Mouse (Mus musculus) Patski (cell line): ENCODE measurements around the gene Sdf4. TPM values are rescaled to one million over a fixed set of nuclear protein-coding genes. Genes with fewer than 3 reads are reported as not detected.

ENCODE experiments used
- ATAC-seq: fragments of 100-300 bp; one replicate; pipeline ENCODE4 v1.8.0; 2021
- CTCF ChIA-PET: fragments of 350-600 bp; sonication (Branson Sonifier 250); formaldehyde crosslinking; loops from one replicate; lab custom pipeline; 2022; ENCODE audit warnings: inconsistent platforms; lab: Charles Lee
- POLR2A ChIA-PET: fragments of 350-600 bp; sonication (Branson Sonifier 250); formaldehyde crosslinking; loops from one replicate; lab custom pipeline; 2022; ENCODE audit warnings: antibody characterized with exemption, inconsistent platforms; lab: Charles Lee
- DNase-seq: peaks from one replicate; pipeline ENCODE4 v3.0.0-alpha.2; 2011; ENCODE audit warnings: low read depth, low spot score
- H3K27me3 ChIP-seq: fragments of 371-371 bp; one replicate; pipeline ENCODE4 v1.5.1; 2021
- CTCF ChIP-seq: fragments of 100-300 bp; IDR thresholded peaks from one replicate; pipeline ENCODE4 v1.5.1; 2021
- in situ Hi-C: fragments of 300-500 bp; cut with MboI; formaldehyde crosslinking; loops from 3 replicates; pipeline ENCODE4 v1.11.1; 2018; ENCODE audit warnings: low pct_unique_long_range_greater_than_20kb, mixed read lengths
- polyA plus RNA-seq: library from polyadenylated mRNA; unstranded; gene quantifications from one replicate; pipeline ENCODE4 v1.2.3, GENCODE M21; 2021

Sdf4 gene
- polyA plus RNA-seq, 1 experiment from 2014 or later = 167 TPM

GRCm38 (mm10) chr4:156053113-156053512 lies 60.4 kb downstream of the Sdf4 start:
- no peaks in the 10 kb centered on the region for H3K27me3 ChIP-seq
- ChIA-PET CTCF (no interaction called here), POLR2A (interaction anchor here (0.6 kb wide), 1 partner anchor 56 kb away, joined by 4 read pairs; the partner anchor contains the start of gene 9430015G10Rik)
- ATAC-seq = no peak
- in situ Hi-C loops = no loop called here
- TF ChIP-seq CTCF = no peak
- no peak for DNase-seq

GRCm38 (mm10) chr4:156054130-156054529 lies 61.5 kb downstream of the Sdf4 start:
- no peak for TF ChIP-seq CTCF
- H3K27me3 ChIP-seq = no peaks in the 10 kb centered on the region
- DNase-seq = no peak
- no peak for ATAC-seq
- in situ Hi-C loops = no loop called here
- ChIA-PET CTCF (no interaction called here), POLR2A (no interaction called here)

- ATAC-seq (no peak), DNase-seq (no peak)
- ChIA-PET POLR2A (no interaction called here), CTCF (no interaction called here)
- no peak for TF ChIP-seq CTCF
- in situ Hi-C loops = no loop called here
- H3K27me3 ChIP-seq = no peaks in the 10 kb centered on the region
These were observed 61.9 kb downstream of the Sdf4 start for GRCm38 (mm10) chr4:156054606-156055005.

GRCm38 (mm10) chr4:156055173-156055572 lies 62.5 kb downstream of the Sdf4 start:
- CTCF ChIA-PET = no interaction called here
- DNase-seq (no peak), ATAC-seq (no peak)
- TF ChIP-seq CTCF = no peak
- no peaks in the 10 kb centered on the region for H3K27me3 ChIP-seq
- in situ Hi-C loops = no loop called here
- POLR2A ChIA-PET = no interaction called here

- TF ChIP-seq CTCF = no peak
- ATAC-seq (no peak), DNase-seq (no peak)
- CTCF ChIA-PET = interaction anchor here (1.3 kb wide), 1 partner anchor 8 kb away, joined by 3 read pairs; no protein-coding TSS in a partner anchor
- POLR2A ChIA-PET = no interaction called here
- H3K27me3 ChIP-seq = no peaks in the 10 kb centered on the region
- in situ Hi-C loops = no loop called here
These were observed 65.0 kb downstream of the Sdf4 start for GRCm38 (mm10) chr4:156057702-156058101.

- no peaks in the 10 kb centered on the region for H3K27me3 ChIP-seq
- DNase-seq (no peak), ATAC-seq (no peak)
- in situ Hi-C loops = no loop called here
- ChIA-PET CTCF (interaction anchor here (1.3 kb wide), 1 partner anchor 9 kb away, joined by 3 read pairs; no protein-coding TSS in a partner anchor), POLR2A (no interaction called here)
- no peak for TF ChIP-seq CTCF
These were observed 66.2 kb downstream of the Sdf4 start for GRCm38 (mm10) chr4:156058826-156059225.

GRCm38 (mm10) chr4:156059261-156059660 lies 66.6 kb downstream of the Sdf4 start, which contains the start of gene Ttll10:
Gene Ttll10, minus strand, starts transcription at chr4:156059414.
- no peak for ATAC-seq
- in situ Hi-C loops = no loop called here
- CTCF ChIA-PET = no interaction called here
- no peak for DNase-seq
- TF ChIP-seq CTCF = no peak
- POLR2A ChIA-PET = no interaction called here
- no peaks in the 10 kb centered on the region for H3K27me3 ChIP-seq

- ATAC-seq (no peak), DNase-seq (no peak)
- H3K27me3 ChIP-seq = no peaks in the 10 kb centered on the region
- in situ Hi-C loops = no loop called here
- no peak for TF ChIP-seq CTCF
- CTCF ChIA-PET = no interaction called here
- POLR2A ChIA-PET = no interaction called here
These were observed 67.0 kb downstream of the Sdf4 start for GRCm38 (mm10) chr4:156059713-156060112.

Other genes with a start within 250 kb of the Sdf4 start
- gene Atad3a, start 231.8 kb upstream of the Sdf4 start, polyA plus RNA-seq = 53.3 TPM
- gene Vwa1, start 218.2 kb upstream of the Sdf4 start, polyA plus RNA-seq = 0.47 TPM
- gene Tmem88b, start 207.0 kb upstream of the Sdf4 start, polyA plus RNA-seq = 0.05 TPM
- not detected for gene Ankrd65, start 202.4 kb upstream of the Sdf4 start, polyA plus RNA-seq
- 124 TPM for gene Mrpl20, start 190.0 kb upstream of the Sdf4 start, polyA plus RNA-seq
- gene Ccnl2, start 180.4 kb upstream of the Sdf4 start, polyA plus RNA-seq = 55.5 TPM
- 127 TPM for gene Aurkaip1, start 161.6 kb upstream of the Sdf4 start, polyA plus RNA-seq
- 15.4 TPM for gene Mxra8, start 153.2 kb upstream of the Sdf4 start, polyA plus RNA-seq
- 83.6 TPM for gene Dvl1, start 145.5 kb upstream of the Sdf4 start, polyA plus RNA-seq
- gene Tas1r3, start 129.5 kb upstream of the Sdf4 start, polyA plus RNA-seq = 1.2 TPM
- gene Cptp, start 123.4 kb upstream of the Sdf4 start, polyA plus RNA-seq = 15.4 TPM
- gene Ints11, start 123.3 kb upstream of the Sdf4 start, polyA plus RNA-seq = 37.6 TPM
- 22.4 TPM for gene Pusl1, start 101.1 kb upstream of the Sdf4 start, polyA plus RNA-seq
- 16.7 TPM for gene Acap3, start 101.0 kb upstream of the Sdf4 start, polyA plus RNA-seq
- gene Ube2j2, start 49.0 kb upstream of the Sdf4 start, polyA plus RNA-seq = 60.1 TPM
- gene C1qtnf12, start 30.6 kb upstream of the Sdf4 start, polyA plus RNA-seq = 0.59 TPM
- gene B3galt6, start 223 bp upstream of the Sdf4 start, polyA plus RNA-seq = 6.2 TPM
- gene Tnfrsf4, start 21.0 kb downstream of the Sdf4 start, polyA plus RNA-seq = 0.36 TPM
- 1.0 TPM for gene Tnfrsf18, start 33.3 kb downstream of the Sdf4 start, polyA plus RNA-seq
- 3.7 TPM for gene Ttll10, start 66.5 kb downstream of the Sdf4 start, polyA plus RNA-seq
- 9.3 TPM for gene 9430015G10Rik, start 117.1 kb downstream of the Sdf4 start, polyA plus RNA-seq
- 0.15 TPM for gene Rnf223, start 137.6 kb downstream of the Sdf4 start, polyA plus RNA-seq
- gene Agrn, start 204.6 kb downstream of the Sdf4 start, polyA plus RNA-seq = 166 TPM
- gene Isg15, start 207.9 kb downstream of the Sdf4 start, polyA plus RNA-seq = 1.8 TPM
- 0.60 TPM for gene AW011738, start 210.4 kb downstream of the Sdf4 start, polyA plus RNA-seq
- gene Perm1, start 223.0 kb downstream of the Sdf4 start, polyA plus RNA-seq = 0.33 TPM
- 14.5 TPM for gene Plekhn1, start 242.0 kb downstream of the Sdf4 start, polyA plus RNA-seq
- 37.0 TPM for gene Noc2l, start 243.1 kb downstream of the Sdf4 start, polyA plus RNA-seq